Mouse (Mus musculus): ENCODE data around the gene A630095N17Rik.

The A630095N17Rik gene

DNA sequence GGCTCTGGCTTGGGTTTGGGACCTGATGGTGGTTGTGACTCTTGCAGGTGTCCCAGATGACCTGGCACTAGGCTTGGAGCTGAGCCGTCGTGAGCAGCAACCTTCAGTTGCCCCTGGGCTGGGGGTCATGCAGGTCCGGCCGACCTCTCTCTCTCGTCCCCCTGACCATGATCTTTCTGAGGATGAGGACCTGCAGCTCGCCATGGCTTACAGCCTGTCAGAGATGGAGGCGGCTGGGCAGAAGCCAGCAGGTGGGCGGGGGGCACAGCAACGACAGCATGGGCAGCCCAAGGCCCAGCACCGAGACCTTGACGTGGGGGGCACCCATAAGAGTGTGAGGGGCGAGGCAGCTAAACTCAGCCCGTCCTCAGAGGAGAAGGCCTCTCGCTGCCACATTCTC lies 11.5 kb upstream of the A630095N17Rik start:
- DNase-seq, result no peak

DNA sequence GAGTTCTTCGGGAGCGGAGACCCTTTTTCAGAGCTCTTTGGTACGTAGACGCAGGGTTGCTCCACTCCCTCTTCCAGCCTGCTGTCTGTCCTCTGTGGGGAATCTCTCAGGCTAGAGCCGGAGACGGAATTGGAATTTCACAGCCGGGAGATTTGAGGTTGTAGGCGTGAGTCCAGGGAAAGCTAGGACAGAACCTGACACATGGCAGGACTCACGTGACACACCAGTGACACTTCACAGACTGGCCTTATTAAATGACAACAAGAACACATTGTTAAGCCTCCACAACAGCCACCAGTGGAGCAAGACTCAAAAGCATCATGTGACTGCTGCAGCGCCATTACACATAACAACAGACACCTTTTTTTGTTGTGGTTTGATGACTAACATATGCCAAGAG lies 7.7 kb upstream of the A630095N17Rik start:
- no peak for DNase-seq

DNA sequence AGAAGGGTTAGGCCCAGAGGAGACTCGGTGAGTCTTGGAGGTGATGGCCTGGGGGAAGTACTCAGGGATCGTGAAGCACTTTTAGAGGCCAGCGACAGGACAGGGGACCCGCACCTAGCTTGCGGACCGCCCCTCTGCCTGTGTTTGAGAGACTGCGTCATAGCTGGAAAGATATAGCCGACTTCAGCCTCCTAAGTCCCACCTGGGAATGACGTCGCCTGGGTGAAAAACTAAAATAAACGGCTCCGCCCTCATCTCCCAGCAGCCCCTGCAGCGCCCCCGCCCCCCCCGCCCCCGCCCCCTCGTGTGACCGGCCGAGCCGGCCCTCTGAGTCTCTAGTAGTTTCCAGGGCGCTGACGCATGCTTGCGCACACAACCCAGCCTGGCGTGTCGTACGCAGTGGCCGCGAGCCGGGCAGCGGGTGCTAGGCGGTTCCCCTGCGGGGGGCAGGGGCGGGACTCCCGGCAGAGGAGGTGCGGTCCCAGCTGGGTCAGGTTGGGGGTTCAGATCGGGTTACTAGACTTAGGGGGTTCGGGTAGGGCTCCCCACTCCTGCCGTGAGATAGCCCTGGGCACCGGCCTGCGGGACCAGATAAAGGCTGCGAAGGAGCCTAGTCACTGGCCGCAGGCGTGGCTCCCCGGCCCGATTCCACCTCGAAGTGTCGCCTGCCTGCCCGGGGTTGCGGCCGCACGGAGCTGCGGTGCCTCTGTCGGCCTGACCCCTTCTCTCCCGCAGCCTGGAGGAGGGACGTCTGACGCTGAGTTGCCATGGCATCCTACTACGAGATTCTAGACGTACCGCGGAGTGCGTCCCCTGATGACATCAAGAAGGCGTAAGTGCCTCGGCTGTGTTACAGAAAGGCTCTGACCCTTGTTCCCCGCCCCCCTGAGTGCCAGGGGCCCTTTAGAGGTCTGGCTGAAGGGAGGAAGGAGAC lies 4.5 kb upstream of the A630095N17Rik start, which contains the start of gene Dnajb2:
TSS of gene Dnajb2 (plus strand) at position 290 of the 934 bp plus-strand sequence.
- peak; percentile 94 for DNase-seq

DNA sequence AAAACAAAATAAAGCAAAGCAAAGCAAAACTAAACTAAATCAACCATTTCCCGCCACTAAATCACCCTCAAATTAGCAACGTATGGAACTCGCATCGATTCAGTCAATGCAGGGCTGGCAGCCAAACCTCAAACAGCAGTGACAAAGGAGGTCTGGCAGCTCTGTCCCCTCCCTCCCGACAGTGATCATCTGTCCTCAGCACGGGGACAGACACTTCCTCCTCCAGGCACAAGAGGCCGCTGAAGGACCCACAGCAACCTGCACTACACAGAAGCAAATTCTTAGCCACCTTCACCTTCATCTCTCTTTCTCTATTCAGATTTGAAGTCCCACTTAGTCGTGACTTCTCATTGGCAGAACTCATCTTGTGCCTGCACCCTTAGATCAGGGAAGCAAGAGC lies 2.7 kb upstream of the A630095N17Rik start:
- DNase-seq, result peak; percentile 83

DNA sequence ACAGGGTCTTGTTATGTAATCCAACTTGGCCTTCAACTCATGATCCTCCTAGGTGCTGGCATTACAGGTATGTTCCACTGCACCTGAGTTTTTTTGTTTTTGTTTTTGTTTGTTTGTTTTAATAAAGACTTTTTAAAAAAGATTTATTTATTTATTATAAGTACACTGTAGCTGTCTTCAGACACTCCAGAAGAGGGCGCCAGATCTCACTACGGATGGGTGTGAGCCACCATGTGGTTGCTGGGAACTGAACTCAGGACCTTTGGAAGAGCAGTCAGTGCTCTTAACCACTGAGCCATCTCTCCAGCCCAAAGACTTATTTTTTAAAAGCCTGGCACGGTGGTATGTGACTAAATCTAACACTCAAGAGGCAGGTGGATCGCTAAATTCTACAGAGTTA lies 587 bp upstream of the A630095N17Rik start:
- DNase-seq, result peak; percentile 42

DNA sequence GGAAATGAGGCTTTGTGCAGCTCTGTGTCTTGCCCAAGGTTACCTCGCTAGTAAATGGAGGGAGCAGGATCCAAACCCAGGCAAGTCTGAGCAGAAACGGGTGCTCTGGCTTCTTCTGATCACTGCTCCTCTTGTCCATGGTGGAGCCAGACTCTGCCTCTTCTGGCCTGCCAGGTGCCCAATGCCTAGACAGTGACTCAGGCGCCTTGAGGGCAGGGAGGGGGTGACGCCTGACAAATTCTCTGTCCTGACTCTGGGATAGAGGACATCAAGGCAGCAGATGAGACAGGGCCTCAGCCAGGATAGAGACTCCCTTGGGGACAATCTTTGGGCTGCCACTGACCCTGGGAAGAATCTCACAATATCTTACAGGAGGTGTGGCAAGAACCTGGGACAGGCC lies 678 bp downstream of the A630095N17Rik start:
- peak; percentile 35 for DNase-seq

DNA sequence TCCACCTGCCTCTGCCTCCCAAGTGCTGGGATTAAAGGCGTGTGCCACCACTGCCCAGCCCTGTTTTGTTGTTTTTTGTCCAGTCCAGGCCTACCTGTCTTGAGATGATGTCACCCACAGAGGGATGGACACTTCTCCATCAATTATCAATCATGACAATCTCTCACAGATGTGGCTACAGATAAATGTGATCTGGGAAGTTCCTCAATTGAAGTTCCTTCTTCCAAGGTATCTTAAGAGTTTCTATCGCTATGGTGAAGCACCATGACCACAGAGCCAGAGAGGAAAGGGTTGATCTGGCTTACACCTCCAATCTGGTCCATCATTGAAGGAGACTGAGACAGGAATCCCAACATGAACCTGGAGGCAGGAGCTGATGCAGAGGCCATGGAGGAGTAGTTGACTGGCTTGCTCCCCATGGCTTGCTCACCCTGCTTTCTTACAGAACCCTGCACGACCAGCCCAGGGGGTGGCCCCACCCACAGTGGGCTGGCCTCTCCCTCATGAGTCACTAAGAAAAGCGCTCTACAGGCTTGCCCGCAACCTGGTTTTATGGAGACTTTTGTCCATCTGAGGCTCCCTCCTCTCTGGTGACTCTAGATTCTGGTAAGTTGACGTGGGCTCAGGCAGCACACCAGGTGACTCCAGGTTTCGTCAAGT lies 1.4 kb downstream of the A630095N17Rik start:
- peak; percentile 70 for DNase-seq

DNA sequence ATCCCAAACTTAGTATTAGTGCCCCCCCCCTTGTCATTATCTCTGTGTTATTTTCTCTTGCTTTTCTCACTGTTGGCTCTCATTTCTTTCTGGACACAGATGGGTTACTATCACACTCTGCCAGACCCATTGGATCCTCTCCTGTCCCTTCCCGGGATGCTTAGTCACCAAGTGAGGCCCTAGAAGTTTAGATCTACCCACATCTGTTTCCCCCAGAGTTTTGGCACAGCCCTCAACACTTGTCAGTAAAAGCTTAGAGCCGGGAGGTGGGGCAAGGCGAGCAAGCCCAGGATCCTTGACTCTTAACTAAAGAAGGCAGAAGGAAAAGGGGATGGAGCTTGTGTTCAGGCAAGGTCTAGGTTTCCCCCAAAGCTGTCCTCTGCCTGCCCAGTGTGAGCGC lies 2.7 kb downstream of the A630095N17Rik start:
- DNase-seq, result peak; percentile 71

DNA sequence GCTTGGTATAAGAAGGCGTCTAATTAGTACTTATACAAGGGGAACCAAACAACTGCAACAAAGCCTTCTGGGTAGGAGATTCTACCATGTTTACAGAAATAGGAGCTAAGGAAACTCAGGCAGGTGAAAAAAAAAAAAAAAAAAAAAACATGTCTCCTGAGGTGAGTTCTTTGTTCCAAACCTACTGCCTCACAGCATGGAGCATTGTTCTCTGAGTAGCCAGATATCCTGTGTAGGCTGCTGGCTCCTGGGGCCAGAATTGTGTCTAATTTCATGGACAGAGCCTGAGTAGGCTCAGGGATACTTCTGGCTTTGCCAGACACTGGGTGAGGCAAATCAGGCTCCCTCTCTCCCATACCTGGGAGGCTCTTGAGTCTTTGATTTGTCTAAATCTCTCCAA lies 4.2 kb downstream of the A630095N17Rik start:
- no peak for DNase-seq

DNA sequence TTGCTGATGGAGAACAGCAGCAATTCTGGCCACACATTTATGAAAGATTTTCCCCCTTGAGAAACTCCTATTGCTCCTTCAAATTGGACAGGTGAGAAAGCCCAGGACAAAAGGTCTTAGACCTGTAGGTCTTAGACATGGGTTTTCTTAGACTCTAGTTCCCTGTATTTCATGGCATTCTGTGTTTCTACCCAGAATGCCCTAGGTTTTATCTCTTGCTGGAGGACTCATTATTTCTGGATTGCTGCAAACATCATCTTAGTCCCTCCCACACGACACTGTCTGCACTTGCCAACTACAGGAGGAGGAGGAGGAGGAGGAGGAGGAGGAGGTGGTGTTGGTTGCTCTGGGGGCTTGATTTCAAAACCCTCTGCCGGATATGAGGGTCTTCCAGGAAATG lies 5.8 kb downstream of the A630095N17Rik start:
- DNase-seq, result no peak

DNA sequence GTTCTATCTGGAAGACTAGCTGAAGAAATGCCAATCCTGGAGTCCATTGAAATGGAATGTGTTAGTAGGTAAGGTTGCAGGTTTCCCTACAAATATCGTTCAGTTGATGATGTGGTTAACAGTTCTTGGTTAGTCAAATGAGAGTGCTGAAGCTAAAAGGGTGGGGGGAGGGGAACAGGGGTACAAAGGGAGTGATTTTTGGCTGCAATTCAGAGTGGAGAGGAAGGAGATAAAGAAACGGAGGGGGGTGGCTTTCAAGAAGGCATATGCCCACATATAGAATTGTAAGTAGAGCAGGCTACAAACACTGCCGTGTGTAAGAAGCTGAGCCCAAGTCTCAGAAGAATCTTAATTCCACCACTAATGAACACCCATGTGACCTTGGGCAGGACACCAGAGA lies 6.4 kb downstream of the A630095N17Rik start:
- DNase-seq, result no peak

DNA sequence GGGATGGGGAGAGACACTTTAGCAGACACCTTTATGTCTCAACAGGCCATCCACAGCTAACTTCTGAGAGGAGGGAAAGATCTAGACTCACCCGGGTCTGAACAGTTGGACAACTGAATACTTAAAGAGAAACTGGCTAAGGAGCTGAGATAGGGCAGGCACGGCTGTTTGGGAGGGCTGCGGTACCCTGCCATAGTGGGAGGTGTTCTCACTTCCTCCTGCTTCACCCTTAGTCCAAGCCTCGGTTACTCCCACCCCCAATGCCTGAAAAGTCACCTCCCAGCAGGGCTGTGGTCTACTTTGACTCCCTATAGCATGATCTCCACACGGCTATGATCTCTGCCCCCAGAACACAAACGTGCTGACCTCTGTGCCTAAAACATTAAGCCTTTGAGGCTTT lies 8.4 kb downstream of the A630095N17Rik start:
- no peak for DNase-seq

DNA sequence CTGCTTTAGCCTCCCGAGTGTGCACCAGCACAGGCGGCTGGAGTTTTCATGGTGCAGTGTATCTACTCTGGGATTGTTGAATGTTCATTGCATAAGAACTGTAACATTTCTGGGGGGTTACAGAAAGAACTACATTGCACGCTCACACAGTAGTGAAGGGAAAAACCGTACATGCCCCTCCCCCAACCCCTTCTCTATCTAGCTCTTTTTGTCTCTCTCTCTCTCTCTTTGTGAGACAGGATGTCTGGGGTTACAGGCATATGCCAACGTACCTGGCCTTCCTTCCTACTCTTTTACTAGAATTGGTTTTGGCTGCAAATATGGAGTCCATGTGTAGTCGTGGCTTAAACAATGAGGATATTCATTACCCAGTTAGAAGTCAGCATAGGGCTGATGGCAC lies 9.0 kb downstream of the A630095N17Rik start:
- DNase-seq, result no peak

DNA sequence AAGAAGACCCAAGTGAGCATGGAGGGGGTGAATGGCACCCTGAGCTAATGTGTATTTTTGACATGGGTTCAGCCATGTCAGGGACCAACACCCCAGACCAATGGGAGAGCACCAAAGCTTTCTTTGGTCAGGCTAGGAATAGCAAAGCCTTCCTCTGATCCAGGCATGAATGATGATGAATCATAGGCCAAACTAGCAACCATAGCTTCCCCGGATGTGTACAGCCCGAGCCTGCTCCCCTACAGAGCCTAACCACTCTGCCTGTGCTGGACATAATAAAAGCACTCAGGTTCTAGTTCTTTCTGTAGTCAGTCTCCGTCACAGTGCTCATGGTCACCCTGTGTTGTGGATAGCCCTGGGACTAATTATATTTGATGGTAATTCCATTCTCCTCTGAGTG lies 10.4 kb downstream of the A630095N17Rik start:
- no peak for DNase-seq

DNA sequence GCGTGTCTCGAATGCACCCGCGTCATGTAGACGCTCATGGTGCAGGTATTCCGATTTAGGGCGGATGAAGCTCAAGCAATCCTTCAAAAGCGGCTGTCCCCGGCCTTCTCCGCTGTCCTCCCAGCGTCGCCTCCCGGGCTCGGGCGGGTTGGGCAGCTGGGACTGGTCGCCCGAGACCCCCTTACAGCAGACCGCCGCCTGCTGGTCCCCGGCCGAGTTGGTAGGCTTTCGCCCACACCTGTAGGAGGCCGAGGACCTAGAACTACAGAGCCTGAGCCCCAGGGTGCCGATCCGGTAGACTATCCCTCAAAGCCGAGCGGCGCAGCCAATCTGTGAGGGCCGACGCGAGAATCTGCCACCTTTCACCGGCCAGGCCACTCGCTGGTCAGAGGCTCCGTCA lies 12.4 kb downstream of the A630095N17Rik start, which contains the start of gene Tuba4a:
TSS of gene Tuba4a (minus strand) at position 335 of the 400 bp plus-strand sequence.
- peak; percentile 51 for DNase-seq

DNA sequence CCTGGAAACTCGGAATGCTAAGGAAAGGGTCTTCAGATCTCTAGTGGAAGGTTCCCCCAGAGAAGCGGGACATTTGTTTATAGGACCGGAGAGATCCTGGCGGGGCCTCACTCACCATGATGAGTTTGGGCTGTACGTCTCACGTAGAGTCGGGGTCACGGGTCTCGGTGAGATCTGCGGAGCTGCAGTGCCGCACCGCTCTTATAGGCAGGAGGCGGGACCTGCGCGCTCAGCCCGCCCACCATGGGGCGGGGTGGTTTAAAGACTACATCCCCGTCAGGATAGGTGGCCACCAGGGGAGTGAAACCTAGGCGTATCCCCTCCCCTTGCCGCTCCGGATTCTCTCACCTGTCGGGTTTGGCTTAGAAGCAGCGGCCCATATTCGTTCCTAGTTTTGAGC lies 12.8 kb downstream of the A630095N17Rik start:
- peak; percentile 97 for DNase-seq

DNA sequence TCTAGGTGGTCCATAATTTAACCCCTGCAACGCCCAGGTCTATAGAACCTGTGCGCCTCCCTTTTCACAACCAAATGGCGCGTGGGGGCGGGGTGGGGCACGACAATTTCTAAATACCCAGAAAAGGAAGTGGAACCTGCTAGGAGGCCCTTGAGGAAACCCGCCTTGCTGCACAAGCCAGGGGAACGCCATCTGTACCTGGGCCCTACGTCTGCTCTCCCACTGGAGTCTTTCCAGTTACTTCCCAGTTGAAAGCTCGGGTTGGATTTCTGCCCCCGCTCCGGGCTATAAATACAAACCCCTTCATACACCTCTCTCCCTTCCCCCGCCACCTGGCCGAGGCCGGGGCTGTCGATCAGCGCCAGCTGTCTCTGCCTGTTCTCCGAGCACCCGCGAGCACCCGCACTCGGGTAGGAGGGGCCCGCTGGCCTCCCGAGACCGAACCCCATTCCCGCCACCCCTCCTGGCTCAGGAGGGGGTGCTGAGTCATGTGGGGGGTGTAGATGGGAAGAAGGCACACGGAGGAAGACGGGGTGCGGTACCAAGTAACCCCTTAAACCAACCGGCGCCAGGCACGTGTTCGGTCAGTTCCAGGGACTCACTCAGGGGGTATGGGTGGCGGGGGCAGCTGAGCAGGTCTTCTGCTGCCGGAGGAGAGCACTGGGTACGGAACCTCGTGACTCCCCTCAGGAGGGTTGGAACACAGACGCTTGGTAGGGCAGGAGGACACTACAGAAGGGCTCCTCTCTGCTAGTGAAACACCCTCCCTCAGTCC lies 13.5 kb downstream of the A630095N17Rik start:
- peak; percentile 87 for DNase-seq

DNA sequence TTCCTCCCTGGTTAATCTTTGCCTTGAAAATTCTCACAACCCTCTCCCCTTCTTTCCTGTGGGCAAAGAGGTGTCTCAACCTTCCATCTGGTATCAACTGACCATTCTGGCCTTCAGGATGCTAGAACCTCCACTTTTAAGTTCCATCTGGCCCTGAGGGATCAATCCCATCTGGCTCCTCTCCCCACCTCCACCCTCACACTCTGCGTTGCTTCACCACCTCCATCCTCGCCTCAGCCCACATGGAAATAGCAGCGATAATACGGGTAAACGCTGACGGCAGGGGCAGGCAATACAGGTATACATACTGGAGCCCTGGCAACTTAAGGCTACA lies 14.0 kb downstream of the A630095N17Rik start:
- DNase-seq, result no peak

DNA sequence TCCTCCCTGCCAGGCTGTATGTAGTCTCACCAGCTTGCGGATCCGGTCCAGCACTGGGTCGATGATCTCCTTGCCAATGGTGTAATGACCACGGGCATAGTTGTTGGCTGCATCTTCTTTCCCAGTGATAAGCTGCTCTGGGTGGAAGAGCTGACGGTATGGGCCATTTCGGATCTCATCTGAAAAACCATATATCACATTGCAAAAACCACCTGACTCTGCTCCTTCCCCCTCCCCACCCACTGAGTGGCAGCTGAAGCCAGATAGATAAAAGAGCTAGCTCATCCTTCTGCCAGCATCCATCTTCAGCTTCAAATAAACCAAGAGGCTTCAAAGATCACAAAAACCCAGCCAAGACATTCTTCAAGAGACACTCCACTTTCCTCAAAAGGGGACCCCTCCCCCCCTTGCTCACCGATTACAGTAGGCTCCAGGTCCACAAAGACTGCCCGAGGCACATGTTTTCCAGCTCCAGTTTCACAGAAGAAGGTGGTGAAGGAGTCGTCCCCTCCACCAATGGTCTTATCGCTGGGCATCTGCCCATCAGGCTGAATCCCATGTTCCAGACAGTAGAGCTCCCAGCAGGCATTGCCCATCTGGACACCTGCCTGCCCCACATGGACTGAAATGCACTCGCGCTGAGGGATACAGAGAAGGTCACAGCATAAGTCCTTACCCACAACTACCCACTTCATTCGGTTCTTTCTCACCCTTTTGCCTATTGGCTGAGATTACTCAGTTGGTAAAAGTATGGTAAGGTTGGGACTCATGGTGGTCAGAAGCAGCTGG lies 14.9 kb downstream of the A630095N17Rik start:
- peak; percentile 80 for DNase-seq

DNA sequence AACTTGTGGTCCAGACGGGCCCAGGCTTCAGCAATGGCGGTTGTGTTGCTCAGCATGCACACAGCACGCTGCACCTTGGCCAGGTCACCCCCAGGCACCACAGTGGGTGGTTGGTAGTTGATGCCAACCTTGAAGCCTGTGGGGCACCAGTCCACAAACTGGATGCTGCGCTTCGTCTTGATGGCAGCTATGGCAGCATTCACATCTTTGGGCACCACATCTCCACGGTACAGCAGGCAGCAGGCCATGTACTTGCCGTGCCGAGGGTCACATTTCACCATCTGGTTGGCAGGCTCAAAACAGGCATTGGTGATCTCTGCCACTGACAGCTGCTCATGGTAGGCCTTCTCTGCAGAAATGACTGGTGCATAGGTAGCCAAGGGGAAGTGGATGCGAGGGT lies 16.1 kb downstream of the A630095N17Rik start:
- no peak for DNase-seq

DNA sequence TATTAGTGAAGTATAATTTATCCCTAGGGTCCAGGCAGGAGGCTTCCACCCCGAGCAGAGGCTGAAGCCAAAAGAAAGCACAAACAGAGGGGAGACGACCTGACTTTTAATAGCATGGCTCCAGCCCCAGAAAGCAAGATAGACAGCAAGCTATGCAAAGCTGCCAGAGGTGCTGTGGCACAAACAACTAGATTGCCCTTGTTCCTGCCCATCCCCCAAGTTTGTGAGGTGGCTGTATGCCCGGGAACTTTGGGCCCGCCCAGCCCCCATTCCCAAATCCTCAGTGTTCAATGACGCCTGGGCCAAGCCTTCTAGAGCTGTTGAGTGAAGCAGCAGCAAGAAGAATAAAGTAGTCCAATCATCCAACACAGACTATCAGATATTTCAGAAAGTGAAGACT lies 17.0 kb downstream of the A630095N17Rik start:
- peak; percentile 24 for DNase-seq

DNA sequence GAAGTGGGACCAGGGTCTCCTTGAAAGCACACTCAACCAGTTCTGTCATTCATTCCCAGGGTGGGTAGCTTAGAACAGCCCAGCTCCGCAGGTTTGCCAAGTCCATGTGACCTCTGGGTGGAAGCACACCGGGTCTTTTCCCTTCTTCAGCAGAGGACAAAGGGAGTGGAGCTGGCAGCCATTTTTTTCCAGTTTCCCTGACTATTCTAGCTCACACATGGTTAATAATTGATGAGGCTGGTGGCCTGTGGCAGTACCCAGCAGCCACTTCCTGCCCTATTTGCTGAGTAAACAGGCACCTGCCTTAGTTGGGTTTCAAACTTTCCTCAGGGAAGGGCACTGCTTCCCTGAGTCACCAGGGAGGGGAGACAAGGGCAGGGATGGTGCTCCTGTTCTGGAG lies 17.5 kb downstream of the A630095N17Rik start:
- DNase-seq, result peak; percentile 16

DNA sequence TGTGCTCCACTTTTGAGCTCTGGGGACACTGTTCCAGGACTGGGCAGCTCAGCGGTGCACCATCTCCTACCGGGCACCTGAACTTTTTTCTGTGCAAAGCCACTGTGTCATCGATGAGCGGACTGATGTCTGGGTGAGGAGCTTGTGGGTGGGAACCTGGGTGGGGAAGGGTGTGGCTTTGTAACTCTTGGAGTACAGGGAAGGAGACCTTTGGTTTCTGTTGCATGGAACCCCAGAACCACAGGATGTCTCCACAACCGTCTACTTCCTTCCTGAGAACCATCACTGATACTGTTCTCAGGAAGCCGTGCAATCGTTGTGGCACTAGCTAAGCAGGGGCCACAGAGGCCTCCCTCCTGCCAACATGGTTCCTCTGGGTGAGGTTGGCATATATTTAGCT lies 18.8 kb downstream of the A630095N17Rik start:
- peak; percentile 77 for DNase-seq

Data from liver (tissue).